Mouse (Mus musculus) small intestine, adult 2 months (tissue): ENCODE measurements around the gene Ift57.

Experiments
- CTCF ChIP-seq: fragments of 200-500 bp; IDR thresholded peaks from 2 replicates; pipeline ENCODE4 v1.5.1; 2012; ENCODE audit warnings: low read depth, mild to moderate bottlenecking, control low read depth, inconsistent platforms, low read length, moderate library complexity, mixed read lengths; ENCODE audit not compliant: insufficient replicate concordance, insufficient read length; ENCODE audit errors: extremely low read depth
- POLR2A ChIP-seq: fragments of 200-500 bp; IDR thresholded peaks from 2 replicates; pipeline ENCODE4 v1.6.1; 2012; ENCODE audit warnings: low read depth, mild to moderate bottlenecking, control low read depth, inconsistent platforms, low read length, moderate library complexity

DNA sequence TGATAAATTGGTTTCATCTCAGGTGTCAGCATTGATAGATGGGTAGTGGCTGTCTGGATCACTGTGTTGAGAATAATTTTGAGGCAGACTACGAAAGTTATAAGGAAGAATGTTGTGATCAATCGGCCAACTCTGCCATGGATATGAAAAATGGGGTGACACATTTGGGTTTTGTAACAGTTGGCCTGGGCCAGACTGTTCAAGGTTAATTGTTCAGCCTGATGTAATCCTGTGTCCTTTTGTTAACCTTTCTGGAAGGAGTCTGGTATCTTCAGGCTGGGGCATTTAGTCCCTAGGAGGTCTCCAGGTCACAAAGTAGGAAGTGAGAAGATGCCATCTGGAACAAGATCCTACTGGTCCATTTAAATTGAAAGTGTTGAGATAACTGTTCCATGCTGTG, 97.2 kb downstream of the Ift57 start:
- TF ChIP-seq CTCF (no peak), POLR2A (no peak)
